Mouse (Mus musculus) c-Kit-positive CD71-negative TER-119-negative erythroid progenitor cells, embryonic 14.5 days (primary cell): ENCODE results near the gene Slc25a39.
"Not testable (repeated sequence)": the region's sequence is repeated elsewhere in the genome, so short reads cannot be mapped to it uniquely, and the experiment has no call there.

ENCODE experiments used
- DNase-seq: peaks from one replicate; pipeline ENCODE4 v3.0.0-alpha.2; 2013; ENCODE audit warnings: low read depth

The Slc25a39 gene

DNA sequence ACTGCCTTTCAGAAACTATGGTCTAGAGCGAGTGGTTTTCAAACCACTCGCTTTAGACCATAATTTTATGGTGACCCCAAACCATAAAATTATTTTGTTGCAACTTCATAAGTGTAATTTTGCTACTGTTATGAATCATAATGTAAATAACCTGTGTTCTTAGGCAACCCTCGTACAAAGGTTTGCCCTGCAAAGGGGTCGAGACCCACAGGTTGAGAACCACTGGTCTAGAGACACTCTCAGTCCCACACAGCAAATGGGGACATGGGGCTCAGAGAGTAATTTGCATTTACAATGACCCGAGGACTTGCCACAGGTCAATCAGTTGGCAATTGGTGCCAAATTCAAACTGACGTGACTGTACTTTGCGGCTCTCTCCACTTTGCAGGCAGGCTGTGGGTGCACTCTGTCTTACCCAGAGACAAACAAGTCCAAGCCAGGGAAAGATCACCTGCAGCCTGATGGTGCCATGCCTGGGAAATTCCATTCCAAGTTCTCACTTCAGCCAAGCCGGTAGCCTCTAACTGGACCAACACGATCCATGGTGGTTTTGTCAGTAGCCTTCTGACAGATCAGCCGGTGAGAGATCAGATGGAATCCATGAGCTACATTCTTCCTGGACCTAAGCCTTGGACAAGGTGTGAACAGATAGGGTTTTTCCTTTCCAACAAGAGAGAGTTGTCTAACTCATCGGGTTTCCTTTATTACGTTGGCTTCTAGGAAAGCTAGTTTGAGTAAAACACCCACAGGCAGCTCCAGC, 35.6 kb downstream of the Slc25a39 start:
- DNase-seq = no peak

DNA sequence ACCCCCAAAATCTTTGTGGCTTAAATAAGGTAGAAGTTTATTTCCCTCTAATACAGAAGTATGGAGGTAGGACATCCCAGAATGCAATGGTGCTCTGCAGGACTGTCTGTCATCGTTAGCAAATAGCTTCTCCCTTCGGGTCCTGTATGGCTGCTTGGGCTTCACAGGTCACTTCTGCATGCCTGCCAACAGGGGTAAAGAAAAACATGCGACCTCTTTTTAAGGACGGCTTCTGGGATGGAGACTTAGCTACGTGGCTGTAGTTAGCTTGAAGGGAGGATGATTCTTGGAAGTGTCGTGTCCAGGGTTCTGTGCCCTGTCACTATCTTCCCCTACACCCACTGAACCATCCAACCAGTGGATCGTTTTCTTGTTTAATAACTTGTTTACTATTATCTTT, 37.5 kb downstream of the Slc25a39 start:
- no peak for DNase-seq

DNA sequence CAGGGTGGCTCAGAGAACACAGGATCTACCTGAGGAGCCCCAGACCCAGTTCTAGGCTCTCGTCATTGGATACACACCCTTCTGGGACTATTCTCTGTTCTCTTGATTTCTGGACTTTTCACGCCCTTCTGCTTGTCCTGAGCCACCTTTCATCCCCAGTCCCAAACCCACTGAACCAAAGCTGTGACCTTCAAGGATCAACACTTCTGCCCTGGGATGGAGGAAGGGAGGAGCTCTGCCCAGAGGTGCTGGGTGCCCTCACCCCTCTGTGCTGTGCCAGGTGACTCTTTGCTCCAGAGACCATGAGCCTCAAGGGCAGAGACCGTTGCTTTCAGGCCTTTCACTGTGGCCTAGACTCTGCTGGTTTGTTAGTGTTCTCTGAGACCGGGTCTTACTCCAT, 38.5 kb downstream of the Slc25a39 start:
- no peak for DNase-seq

DNA sequence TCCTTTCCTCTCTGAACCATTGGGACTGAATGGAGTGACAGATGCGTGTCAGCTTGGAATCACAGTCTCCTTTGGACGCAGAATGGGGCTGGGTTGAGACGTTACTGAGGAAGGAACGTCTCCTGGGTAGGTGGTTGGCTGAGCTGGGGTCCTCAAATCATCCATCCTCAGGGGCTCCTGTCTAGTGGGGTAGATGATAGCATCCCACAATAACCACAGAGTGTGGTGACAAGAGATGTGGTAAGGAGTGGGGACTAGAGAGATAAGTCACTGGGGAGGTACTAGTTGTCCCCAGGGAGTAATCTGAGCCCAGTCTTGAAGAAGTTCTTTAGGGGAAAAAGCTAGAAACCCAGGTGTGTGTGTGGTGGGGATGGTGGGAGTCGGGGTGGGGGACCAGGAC, 39.4 kb downstream of the Slc25a39 start:
- no peak for DNase-seq

DNA sequence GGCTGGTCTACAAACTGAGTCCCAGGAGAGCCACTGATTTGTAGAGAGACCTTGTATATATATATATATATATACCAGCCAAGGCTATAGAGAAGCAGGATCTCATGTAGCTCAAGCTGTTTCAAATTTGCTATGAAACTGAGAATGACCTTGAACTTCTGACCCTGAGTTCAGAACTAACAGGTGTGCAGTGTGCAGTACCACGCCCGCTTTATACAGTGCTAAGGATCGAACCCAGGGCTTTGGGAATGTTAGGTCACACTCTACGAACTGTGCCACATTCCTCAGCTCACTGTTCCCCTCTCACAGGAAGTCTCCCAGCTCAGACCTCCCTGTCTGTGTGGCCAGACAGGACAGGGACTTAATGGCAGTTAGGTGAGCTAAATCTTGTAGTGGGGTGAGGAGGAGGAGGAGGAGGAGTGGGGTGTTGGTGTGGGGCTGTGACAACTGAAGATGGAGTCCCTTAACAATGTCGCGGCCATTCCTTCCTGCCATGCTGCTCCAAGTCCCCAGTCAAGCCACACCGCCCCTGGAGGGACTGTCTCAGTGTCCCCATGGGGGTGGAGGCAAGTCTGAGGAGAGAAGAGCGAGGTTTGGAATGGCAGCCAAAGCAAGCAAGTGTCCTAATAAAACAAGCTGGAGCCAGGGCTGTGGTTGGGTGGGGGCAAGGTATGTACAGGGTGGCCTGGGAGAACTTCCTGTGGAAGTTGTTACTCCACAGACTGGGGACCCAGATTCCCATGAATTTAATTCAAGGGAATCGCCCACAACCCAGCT, 40.1 kb downstream of the Slc25a39 start:
- no peak for DNase-seq

DNA sequence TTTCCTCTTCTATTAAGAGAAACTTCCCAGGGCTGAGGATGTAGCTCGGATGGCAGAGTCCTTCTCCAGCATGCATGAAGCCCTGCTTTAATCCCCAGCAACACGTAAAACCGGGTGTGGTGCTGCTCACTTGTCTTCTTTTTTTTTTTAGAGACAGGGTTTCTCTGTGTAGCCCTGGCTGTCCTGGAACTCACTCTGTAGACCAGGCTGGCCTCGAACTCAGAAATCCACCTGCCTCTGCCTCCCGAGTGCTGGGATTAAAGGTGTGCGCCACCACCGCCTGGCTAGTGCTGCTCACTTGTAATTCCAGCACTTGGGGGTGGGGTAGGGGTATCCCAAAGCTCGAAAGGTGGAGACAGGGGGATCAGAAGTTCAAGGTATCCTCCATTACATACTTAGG, 41.6 kb downstream of the Slc25a39 start, which contains the start of gene Slc4a1:
Gene Slc4a1, minus strand, starts transcription at position 101 of the 400 bp plus-strand sequence.
- DNase-seq = not testable (repeated sequence)

DNA sequence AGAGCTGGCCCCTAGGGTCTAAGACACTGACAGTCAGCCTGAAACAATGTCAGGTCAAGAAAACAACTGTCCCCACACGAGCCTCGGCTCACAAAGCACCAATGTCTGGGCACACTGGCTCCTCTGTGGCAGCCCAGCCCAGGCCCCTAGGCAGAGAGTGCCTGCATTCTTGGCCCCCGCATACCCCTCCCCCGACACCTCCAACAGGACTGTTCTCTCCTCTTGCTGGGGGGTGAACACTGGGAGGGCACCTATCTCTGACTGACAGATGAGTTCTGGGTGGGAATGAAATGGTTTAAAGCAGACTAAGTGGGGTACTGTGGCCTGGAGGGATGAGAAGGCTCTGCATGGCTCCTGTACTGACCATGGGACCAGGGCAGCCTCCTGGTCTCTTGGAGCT, 42.0 kb downstream of the Slc25a39 start:
- no peak for DNase-seq

DNA sequence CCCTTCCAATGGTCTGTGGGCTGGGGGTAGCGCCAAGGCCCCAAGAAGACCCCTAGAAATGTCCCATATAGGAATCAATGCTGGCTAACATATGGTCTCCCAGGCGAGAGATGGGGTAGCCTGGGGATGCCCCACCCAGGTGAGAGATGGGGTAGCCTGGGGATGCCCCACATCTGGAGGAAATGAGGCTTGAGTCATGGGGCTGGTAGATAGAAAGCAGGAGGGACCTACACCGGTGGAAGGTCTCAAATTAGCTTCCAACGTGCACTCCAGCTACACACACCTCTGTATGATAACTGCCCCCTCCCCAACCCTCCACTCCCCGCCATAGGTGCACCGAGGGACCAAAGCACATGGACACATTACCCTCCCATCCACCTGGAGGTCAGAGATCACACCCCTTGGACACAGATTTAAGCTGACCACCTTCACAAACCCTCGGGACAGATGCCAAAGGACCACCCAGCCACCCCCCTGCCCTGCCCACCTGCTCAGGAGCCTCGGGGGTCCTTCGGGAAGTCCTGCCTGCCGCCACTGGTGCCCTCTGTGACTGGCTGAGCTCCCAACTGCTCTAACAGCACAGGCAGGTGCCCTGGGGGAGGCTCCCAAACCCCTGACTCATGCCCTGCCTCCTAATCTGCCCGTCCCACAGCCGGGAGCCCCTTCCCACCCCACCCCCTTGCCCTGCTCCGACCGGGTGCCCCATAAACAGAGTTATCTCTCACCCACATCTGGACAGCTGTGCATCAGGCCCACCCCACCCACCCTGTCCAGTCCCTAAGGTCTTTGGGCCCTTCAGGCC, 43.0 kb downstream of the Slc25a39 start:
- DNase-seq = no peak

DNA sequence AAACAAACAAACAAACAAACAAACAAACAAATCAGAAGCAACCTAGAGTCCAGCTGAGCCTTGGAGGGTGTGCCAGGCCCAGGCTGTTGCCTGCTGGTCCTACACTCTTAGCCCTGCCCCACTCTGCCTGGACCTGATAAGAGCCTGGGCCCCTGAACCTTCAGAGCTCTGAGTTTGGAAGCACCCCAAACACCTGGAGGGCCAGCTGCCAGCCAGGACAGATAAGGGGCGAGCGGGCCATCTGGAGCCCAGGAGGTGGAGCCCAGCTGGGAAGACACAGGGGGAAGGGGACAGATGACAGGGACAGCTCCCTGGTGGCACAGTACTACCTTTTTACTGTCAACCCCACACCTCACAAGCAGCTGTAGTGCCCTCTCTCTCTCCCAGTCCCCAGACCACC, 44.1 kb downstream of the Slc25a39 start:
- peak; percentile 35 for DNase-seq

DNA sequence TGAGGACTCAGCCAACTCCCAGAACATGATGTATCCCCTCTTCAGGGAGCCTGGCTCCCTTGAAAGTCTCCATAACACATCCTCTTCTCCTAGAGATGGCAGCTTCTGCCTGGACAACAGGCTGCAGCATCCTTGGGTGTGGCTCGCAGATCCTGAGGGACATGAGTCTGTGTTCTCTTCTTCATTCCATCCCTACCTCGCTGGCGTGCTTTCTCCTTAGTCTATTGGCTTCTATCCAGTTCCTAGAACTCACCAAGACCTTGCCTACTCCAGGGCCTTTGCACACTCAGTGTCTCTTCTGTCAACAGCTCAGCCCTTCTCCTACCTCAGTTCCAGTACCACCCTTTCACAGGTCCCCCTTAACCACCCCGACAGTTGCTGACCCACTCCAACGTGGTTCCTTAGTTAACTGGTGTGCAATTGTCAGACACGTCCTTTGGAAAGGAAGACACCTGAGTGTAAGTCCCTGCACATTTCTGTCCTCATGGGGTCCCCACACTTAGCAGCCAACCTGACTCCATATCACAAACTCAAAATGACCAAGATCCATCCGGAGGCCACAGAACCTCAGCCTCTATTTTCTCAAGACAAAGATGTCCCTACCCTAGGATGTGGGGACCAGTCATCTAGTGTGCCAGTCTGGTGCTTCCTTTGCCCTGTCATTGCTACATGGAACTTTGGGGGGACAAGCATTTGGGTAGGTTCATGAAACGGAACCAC, 45.8 kb downstream of the Slc25a39 start:
- no peak for DNase-seq

DNA sequence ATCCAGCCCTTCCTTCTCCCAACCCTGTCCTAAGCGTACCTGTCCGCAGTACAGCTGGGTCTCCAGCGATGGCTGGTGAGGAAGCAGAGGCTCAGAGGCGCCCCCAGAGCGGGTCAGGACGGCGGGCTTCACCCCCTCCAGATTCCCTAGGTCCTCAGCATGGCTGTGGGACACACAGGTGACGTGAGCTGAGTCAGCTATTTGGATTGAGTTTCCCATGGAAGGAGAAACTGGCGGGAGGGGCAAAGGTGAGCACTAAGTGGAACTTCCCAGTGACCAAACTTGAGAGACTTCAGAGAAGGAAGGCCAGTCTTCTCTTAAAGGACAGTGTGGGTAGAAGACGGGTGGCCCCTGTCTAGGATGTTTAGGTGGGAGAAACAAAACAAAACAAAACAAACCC, 49.4 kb downstream of the Slc25a39 start:
- no peak for DNase-seq

DNA sequence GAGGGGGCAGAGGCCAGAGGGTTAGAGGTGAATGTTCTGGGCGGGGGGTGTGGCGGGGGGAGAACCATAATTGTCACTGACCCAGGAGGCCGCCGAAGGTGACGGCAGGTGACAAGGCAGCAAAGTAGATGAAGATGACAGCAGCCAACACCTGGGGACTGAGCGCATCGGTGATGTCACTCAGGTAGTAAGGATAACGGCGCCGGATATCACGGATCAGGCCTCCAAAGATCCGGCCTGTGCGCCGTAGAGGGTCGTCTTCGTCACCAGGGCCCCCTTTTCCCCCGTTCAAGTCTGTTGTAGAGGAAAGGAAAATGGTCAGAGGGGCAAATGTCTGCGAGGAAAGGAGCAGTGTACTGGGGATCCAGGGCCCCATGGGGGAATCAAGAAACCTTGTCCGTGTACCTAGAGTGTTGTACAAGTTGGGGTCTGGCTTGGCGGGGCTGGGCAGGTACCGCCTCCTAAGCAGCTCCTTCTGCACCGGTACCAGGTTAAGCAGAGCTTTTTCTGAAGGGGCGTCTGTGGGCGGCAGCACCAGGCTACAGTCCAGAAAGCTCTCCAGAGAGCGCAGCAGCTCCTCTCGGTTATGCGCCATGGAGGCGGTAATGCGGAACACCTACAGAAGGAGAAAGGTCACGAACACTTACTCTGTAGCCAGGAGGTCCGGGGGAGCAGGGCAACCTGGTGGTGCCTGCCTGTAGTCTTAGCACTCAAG, 51.0 kb downstream of the Slc25a39 start:
- no peak for DNase-seq

DNA sequence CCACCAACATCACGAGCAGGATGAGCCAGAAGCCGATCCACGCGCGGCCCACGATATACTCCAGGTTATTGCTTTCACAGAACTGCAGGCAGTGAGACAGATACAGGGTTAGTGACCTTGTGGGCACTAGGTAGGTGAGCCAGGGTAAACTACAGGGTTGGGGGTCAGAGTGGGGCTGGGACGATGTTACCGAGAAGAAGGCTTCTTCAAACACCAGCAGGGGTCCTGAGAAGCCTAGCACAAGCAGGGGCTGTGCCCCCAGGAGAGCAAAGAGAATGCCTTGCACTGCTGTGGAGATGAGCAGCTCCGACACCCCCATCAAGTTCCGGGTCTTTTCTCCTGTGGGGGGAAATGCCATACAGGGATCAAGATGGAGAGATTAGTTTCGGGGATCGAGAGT, 51.6 kb downstream of the Slc25a39 start:
- DNase-seq = no peak

DNA sequence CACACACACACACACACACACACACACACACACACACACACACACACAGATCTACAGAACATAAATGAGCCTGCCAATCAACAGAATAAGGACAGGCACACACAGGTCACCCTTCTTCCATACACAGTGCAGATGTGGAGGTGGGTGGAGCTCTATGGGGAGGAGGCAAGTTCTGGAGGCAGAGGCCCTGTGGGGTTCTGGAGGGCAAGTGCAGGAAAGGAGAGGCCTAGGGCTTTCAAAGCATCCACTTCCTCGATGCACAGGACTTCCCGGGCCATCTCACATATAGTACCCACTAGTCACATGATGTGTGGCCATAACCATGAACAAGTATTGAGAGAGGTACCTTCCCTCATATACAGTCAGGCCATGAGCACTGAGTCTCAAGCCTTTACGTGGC, 52.2 kb downstream of the Slc25a39 start:
- DNase-seq = no peak

DNA sequence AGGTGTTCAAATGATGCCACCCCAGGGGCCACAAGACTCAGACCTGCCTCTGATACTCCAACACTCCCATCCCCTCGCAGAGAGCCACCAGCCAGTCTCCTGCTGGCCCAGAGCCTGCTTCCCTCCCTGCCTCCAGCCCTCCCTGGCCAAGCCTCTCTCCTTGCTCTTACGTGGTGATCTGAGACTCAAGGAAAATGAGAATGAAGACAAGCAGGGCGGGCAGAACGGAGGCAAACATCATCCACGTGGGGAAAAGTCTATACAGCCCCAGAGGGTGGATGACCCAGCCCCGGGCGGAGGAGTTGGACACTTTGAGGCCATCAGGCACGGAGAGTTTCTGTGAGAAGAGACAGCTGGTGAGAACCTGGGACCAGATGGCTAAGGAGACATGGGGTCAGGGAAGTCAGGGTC, 54.7 kb downstream of the Slc25a39 start:
- no peak for DNase-seq
